Mouse (Mus musculus) spleen, adult 2 months (tissue): ENCODE results near the gene Arhgap27. TPM values are rescaled to one million over a fixed set of nuclear protein-coding genes. Genes with fewer than 3 reads are reported as not detected.
A peak's percentile ranks its signal among the peaks of the same experiment; 100 is the strongest.
"Not testable (repeated sequence)": the region's sequence is repeated elsewhere in the genome, so short reads cannot be mapped to it uniquely, and the experiment has no call there.

ENCODE experiments used
- DNase-seq, 2 experiments: peaks; one replicate each; pipeline versions ENCODE4 v3.0.0 to v3.0.0-alpha.2; 2012 to 2021; ENCODE audit warnings: low spot score in 2 of 2, low read depth in 1 of 2
- H3K27ac ChIP-seq: fragments of 200-500 bp; 2 replicates; pipeline ENCODE4 v1.5.1; 2012; ENCODE audit warnings: low read length, inconsistent platforms; ENCODE audit not compliant: insufficient read depth
- H3K27me3 ChIP-seq: fragments of 200-500 bp; 2 replicates; pipeline ENCODE4 v1.6.1; 2012; ENCODE audit warnings: mild to moderate bottlenecking, moderate library complexity, low read length, inconsistent platforms; ENCODE audit not compliant: control insufficient read depth, insufficient read depth
- H3K36me3 ChIP-seq: fragments of 200-500 bp; 2 replicates; pipeline ENCODE4 v1.6.1; 2012; ENCODE audit warnings: mild to moderate bottlenecking, low read length, inconsistent platforms; ENCODE audit not compliant: control insufficient read depth, insufficient read depth
- H3K4me1 ChIP-seq: fragments of 200-500 bp; 2 replicates; pipeline ENCODE4 v1.6.1; 2011; ENCODE audit warnings: inconsistent platforms; ENCODE audit not compliant: control insufficient read depth, insufficient read depth, insufficient read length
- H3K4me3 ChIP-seq: fragments of 200-500 bp; 2 replicates; pipeline ENCODE4 v1.5.1; 2011; ENCODE audit warnings: mild to moderate bottlenecking, inconsistent platforms; ENCODE audit not compliant: insufficient read depth, insufficient read length; ENCODE audit errors: extremely low read depth
- CTCF ChIP-seq: fragments of 200-500 bp; IDR thresholded peaks from 2 replicates; pipeline ENCODE4 v1.5.1; 2011; ENCODE audit warnings: mild to moderate bottlenecking, inconsistent platforms; ENCODE audit not compliant: insufficient read depth, insufficient read length, insufficient replicate concordance; ENCODE audit errors: extremely low read depth
- POLR2A ChIP-seq: fragments of 200-500 bp; IDR thresholded peaks from 2 replicates; pipeline ENCODE4 v1.6.1; 2011; ENCODE audit warnings: low read depth, low read length, inconsistent platforms
- WGBS: fragments of 180-500 bp; shearing (Covaris S2); methylation state at CpG from one replicate; pipeline ENCODE4 v1.1.7; 2018; 5-methylcytosine and 5-hydroxymethylcytosine counted together
- polyA plus RNA-seq: library from polyadenylated mRNA; depleted of rRNA; stranded (reverse); fragments of >200 nt; gene quantifications from 2 replicates; pipeline ENCODE4 v1.2.3, GENCODE M21; 2012; rRNA removed

The Arhgap27 gene
- polyA plus RNA-seq, 1 experiment = 90.0 TPM

DNA sequence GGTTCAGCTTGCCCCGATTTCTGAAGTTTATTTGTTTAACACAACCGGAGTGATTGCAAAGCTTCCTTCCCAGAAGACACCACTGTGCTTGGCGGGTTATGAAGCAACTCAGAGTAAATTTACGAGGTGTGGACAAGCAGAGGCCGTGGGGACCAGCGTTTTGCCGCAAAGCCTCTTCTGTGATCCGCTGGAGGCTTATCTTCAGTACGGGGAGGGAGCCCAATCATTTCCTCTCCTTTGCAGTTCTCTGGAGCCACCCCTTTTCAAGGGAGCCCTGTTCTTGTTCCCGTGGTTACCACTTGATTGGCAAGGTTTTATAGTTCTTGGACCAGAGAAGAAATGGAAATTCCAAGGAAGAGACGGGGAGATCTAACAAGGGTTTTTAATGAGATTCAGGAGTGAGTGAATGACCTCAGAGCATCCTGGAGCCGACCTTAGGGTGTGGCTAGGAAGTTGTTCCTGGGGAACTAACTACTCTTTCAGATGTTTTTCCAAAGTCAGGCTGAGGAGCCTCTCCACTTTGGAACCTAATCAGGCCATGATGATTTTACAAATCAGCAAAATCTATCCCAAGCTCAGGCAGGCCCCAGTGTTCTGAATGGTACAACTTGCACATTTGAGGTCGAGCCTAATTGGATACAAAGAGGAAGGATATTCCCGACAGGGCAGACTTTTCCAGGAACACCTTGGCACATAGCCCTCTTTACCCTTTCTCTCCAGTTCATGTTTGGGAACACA is 71.2 kb downstream of the Arhgap27 start:
- WGBS = 21% methylated on average over 14 of the region's 14 CpGs
- no peaks in the 10 kb centered on the region for H3K27me3 ChIP-seq
- DNase-seq = no peak
- TF ChIP-seq POLR2A = no peak
- no peak for TF ChIP-seq CTCF
- no peaks in the 10 kb centered on the region for H3K36me3 ChIP-seq
- no peaks in the 10 kb centered on the region for H3K4me1 ChIP-seq
- no peak overlapping the region for H3K4me3 ChIP-seq
- H3K27ac ChIP-seq = 0 out of 2 replicates have a peak overlapping the region, but pooled peaks have one; percentile 16

DNA sequence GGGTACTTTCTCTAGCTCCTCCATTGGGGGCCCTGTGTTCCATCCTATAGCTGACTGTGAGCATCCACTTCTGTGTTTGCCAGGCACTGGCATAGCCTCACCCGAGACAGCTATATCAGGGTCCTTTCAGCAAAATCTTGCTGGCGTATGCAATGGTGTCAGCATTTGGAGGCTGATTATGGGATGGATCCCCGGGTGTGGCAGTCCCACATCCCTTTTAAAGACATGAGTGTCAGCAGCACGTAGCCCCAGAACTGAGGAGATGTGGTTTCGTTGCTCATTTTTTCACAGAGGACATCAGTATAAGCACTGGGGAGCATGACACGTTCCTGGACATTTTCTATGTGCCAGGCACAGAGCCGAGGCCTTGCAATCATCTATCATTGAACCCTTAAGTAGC is 72.7 kb downstream of the Arhgap27 start:
- DNase-seq, H3K27ac ChIP-seq, H3K27me3 ChIP-seq, H3K4me3 ChIP-seq, H3K36me3 ChIP-seq, H3K4me1 ChIP-seq: not testable (repeated sequence)
- 86% methylated on average over 7 of the region's 7 CpGs for WGBS

DNA sequence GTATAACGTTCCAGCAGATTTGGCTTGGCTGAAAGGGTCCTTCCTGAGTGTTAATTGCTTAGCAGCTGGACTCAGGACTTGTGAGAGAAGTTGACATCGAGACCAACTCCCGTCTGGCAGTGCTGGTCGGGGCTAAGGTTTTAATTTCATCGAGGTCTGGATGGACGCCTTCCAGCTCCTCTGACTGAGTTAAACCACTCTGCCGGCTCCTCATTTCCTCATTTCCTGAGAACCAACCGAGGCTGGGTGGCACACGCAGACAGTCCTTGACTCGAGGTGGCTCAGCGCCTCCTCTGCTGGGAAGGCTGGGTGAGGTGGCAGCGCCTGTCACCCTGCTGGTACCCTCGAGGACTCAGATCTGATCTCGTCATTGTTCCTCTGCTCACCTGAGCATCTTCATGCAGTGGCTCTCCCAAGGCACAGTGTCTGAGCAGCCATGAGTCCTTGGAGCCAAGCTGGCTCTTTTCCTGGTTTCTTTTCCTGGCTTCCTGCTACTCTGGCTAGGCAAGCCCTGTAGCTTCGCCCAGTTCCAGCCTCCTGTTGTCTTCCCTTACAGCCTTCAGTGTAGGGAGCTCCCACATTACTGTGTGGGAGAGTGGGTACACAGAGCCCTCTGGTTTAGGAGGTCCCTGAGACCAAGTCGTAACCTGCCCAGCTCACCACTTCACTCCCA is 75.1 kb downstream of the Arhgap27 start:
- no peak for DNase-seq
- Histone ChIP-seq H3K36me3 (no peaks in the 10 kb centered on the region), H3K27ac (peak overlapping the region; percentile 26; the same call in 1 of the 2 replicates), H3K27me3 (no peaks in the 10 kb centered on the region), H3K4me3 (no peak overlapping the region), H3K4me1 (no peaks in the 10 kb centered on the region)
- TF ChIP-seq POLR2A (no peak), CTCF (no peak)
- 22% methylated on average over 16 of the region's 16 CpGs for WGBS

DNA sequence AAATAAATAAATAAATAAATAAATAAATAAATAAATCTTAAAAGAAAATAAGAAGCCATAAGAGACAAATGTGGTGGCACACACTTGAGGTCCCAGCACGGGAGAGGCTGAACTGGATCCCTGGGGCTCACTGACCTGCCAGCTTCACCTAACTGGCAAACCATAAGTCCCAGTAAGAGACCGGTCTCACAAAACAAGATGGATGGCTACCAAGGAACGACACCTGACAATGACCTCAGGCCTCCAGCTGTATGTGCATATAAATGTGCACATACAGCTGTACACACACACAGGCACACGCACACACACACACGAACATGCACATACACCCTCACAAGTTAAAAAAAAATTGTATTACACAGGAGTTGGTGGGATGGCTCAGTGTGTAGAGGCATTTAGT is 76.6 kb downstream of the Arhgap27 start:
- no peak for DNase-seq
- H3K27me3 ChIP-seq = no peaks in the 10 kb centered on the region
- no peak overlapping the region for H3K4me3 ChIP-seq
- TF ChIP-seq POLR2A = no peak
- no peak for TF ChIP-seq CTCF
- no peaks in the 10 kb centered on the region for H3K36me3 ChIP-seq
- WGBS = 89% methylated on average over 5 of the region's 5 CpGs
- H3K4me1 ChIP-seq = no peaks in the 10 kb centered on the region
- H3K27ac ChIP-seq = no peak overlapping the region

DNA sequence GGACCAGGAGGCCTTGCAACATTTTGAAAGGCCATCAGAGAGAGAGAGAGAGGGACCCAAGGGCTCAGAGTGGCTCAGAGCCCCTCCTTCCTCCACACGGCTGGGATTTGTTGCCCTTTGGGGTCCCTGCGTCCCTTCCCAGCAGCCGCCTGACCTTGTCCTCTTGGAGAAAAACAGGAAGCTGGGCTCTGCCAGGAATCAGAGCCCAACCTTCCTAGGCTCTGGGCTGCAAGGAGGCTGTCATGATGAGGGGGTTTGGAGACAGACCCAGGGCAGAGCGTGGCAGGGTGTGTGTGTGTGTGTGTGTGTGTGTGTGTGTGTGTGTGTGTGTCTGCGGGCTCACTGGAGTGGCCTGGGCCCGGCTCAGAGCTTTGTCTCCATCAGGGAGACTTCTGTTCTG is 77.5 kb downstream of the Arhgap27 start:
- Histone ChIP-seq H3K36me3 (no peaks in the 10 kb centered on the region), H3K4me1 (no peaks in the 10 kb centered on the region), H3K4me3 (no peak overlapping the region), H3K27ac (no peak overlapping the region), H3K27me3 (no peaks in the 10 kb centered on the region)
- no peak for DNase-seq
- TF ChIP-seq POLR2A = no peak
- TF ChIP-seq CTCF = no peak
- 87% methylated on average over 6 of the region's 6 CpGs for WGBS

DNA sequence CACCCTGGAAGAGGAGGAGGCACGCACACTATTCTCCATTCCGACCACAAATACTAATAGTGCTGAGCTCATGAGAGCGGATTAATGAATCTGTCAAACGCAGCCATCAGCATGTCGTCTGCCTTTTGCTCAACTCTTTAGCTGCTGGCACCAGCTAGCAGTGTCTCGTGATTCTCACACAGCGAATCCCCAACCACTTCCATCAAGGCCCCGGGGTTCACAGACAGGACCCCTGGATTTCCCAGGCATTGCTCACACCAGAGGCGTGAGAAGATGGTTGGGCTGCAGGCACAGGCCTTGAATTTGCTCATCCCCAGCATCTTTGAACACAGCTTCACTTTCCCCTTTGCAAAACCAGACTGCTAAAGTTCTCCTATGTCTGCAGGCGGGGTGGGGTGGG is 78.2 kb downstream of the Arhgap27 start:
- H3K27me3 ChIP-seq = no peaks in the 10 kb centered on the region
- H3K36me3 ChIP-seq = no peaks in the 10 kb centered on the region
- DNase-seq = no peak
- no peak overlapping the region for H3K27ac ChIP-seq
- H3K4me1 ChIP-seq = no peaks in the 10 kb centered on the region
- TF ChIP-seq POLR2A (no peak), CTCF (no peak)
- no peak overlapping the region for H3K4me3 ChIP-seq
- WGBS = 91% methylated on average over 10 of the region's 10 CpGs

DNA sequence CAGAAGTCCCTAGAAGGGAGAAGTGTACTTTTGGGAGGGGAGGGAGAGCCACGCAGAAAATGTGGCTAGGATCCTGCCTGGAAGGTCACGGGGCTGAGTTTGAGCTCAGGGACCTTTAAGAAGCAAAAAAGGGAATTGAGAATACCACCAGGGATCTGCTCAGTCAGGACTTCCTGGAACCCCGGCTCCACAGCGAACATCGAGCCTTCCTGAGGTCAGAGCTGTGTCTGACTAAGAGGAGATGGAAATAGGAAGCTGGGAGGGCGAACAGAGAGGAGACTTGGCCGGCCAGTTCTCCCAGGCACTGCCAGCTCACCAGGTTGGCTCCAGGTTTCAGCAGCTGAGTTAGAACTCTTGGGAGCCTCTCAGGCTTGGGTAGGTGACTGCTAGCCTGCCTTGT is 81.7 kb downstream of the Arhgap27 start:
- Histone ChIP-seq H3K27ac (no peak overlapping the region), H3K27me3 (no peaks in the 10 kb centered on the region), H3K36me3 (no peaks in the 10 kb centered on the region), H3K4me1 (no peaks in the 10 kb centered on the region), H3K4me3 (no peak overlapping the region)
- no peak for DNase-seq
- WGBS = 10% methylated on average over 7 of the region's 7 CpGs
- TF ChIP-seq POLR2A (no peak), CTCF (no peak)

Other genes with a start within 250 kb of the Arhgap27 start
- 10.3 and 11.2 TPM in 2 replicates for gene Hexim1, start 247.5 kb downstream of the Arhgap27 start, polyA plus RNA-seq
- 2.3 and 3.0 TPM in 2 replicates for gene Hexim2, start 231.3 kb downstream of the Arhgap27 start, polyA plus RNA-seq
- 137 and 147 TPM in 2 replicates for gene Fmnl1, start 192.6 kb downstream of the Arhgap27 start, polyA plus RNA-seq
- gene 1700023F06Rik, start 155.1 kb downstream of the Arhgap27 start, polyA plus RNA-seq = not detected in 2 replicates
- gene Spata32, start 145.3 kb downstream of the Arhgap27 start, polyA plus RNA-seq = not detected in 2 replicates
- 49.6 and 57.7 TPM in 2 replicates for gene Map3k14, start 96.2 kb downstream of the Arhgap27 start, polyA plus RNA-seq
- 26.8 and 27.5 TPM in 2 replicates for gene Plekhm1, start 49.0 kb upstream of the Arhgap27 start, polyA plus RNA-seq
- not detected in 2 replicates for gene Lrrc37a, start 140.9 kb upstream of the Arhgap27 start, polyA plus RNA-seq